Mouse (Mus musculus): Measurements from ENCODE around the gene Fam53b. TPM values are rescaled to one million over a fixed set of nuclear protein-coding genes. Genes with fewer than 3 reads are reported as not detected.

Fam53b gene
- polyA plus RNA-seq, 1 experiment from 2014 or later = 21.0 TPM

GRCm38 (mm10) chr7:132726106-132726861 is 87.4 kb downstream of the Fam53b start:
- H3K27ac ChIP-seq (replicated peaks; ENCODE audit: low read depth, low read length) = peak overlapping the region; percentile 16
- 59% methylated on average over 13 of the region's 13 CpGs for WGBS
- H3K4me3 ChIP-seq (ENCODE audit: low read depth, low read length) = no peak overlapping the region
- no peaks in the 10 kb centered on the region for H3K9me3 ChIP-seq (ENCODE audit: control insufficient read depth, low read length)
- H3K4me1 ChIP-seq (ENCODE audit: control insufficient read depth, insufficient read depth, low read length) = peaks cover 7% of the 10 kb centered on the region
- peak; percentile 64; the same call in 1 of the 2 replicates for ATAC-seq (ENCODE audit: low read depth)
- H3K4me2 ChIP-seq (ENCODE audit: low read depth, low read length) = no peak overlapping the region
- no peak overlapping the region for H3K9ac ChIP-seq (ENCODE audit: low read depth, low read length)
- no peaks in the 10 kb centered on the region for H3K27me3 ChIP-seq (replicated peaks; ENCODE audit: control insufficient read depth, insufficient read depth, low read length)
- peak; percentile 46 for DNase-seq (ENCODE audit: low spot score)
- no peaks in the 10 kb centered on the region; the same call in 1 of the 2 replicates for H3K36me3 ChIP-seq (ENCODE audit: control insufficient read depth, insufficient read depth, low read length)

- Histone ChIP-seq H3K27me3 (replicated peaks; ENCODE audit: control insufficient read depth, insufficient read depth, low read length) (no peaks in the 10 kb centered on the region), H3K9ac (ENCODE audit: low read depth, low read length) (no peak overlapping the region), H3K4me1 (ENCODE audit: control insufficient read depth, insufficient read depth, low read length) (peaks cover 7% of the 10 kb centered on the region), H3K4me3 (ENCODE audit: low read depth, low read length) (no peak overlapping the region), H3K27ac (replicated peaks; ENCODE audit: low read depth, low read length) (no peak overlapping the region), H3K9me3 (ENCODE audit: control insufficient read depth, low read length) (no peaks in the 10 kb centered on the region), H3K4me2 (ENCODE audit: low read depth, low read length) (no peak overlapping the region), H3K36me3 (ENCODE audit: control insufficient read depth, insufficient read depth, low read length) (no peaks in the 10 kb centered on the region; the same call in 1 of the 2 replicates)
- 85% methylated on average over 5 of the region's 5 CpGs for WGBS
- ATAC-seq (ENCODE audit: low read depth) (no peak), DNase-seq (ENCODE audit: low spot score) (no peak)
These were observed 89.1 kb downstream of the Fam53b start for GRCm38 (mm10) chr7:132724501-132725062.

GRCm38 (mm10) chr7:132723906-132724305 is 89.8 kb downstream of the Fam53b start:
- peaks cover 7% of the 10 kb centered on the region for H3K4me1 ChIP-seq (ENCODE audit: control insufficient read depth, insufficient read depth, low read length)
- H3K4me2 ChIP-seq (ENCODE audit: low read depth, low read length) = no peak overlapping the region
- H3K27me3 ChIP-seq (replicated peaks; ENCODE audit: control insufficient read depth, insufficient read depth, low read length) = no peaks in the 10 kb centered on the region
- no peak overlapping the region for H3K4me3 ChIP-seq (ENCODE audit: low read depth, low read length)
- peak; percentile 68 for DNase-seq (ENCODE audit: low spot score)
- H3K9me3 ChIP-seq (ENCODE audit: control insufficient read depth, low read length) = no peaks in the 10 kb centered on the region
- peak; percentile 54; the same call in 1 of the 2 replicates for ATAC-seq (ENCODE audit: low read depth)
- H3K27ac ChIP-seq (replicated peaks; ENCODE audit: low read depth, low read length) = no peak overlapping the region
- H3K36me3 ChIP-seq (ENCODE audit: control insufficient read depth, insufficient read depth, low read length) = no peaks in the 10 kb centered on the region
- WGBS = 77% methylated on average over 11 of the region's 11 CpGs
- no peak overlapping the region for H3K9ac ChIP-seq (ENCODE audit: low read depth, low read length)

- Histone ChIP-seq H3K9ac (ENCODE audit: low read depth, low read length) (no peak overlapping the region), H3K9me3 (ENCODE audit: control insufficient read depth, low read length) (no peaks in the 10 kb centered on the region), H3K4me1 (ENCODE audit: control insufficient read depth, insufficient read depth, low read length) (peaks cover 7% of the 10 kb centered on the region), H3K4me3 (ENCODE audit: low read depth, low read length) (no peak overlapping the region), H3K27me3 (replicated peaks; ENCODE audit: control insufficient read depth, insufficient read depth, low read length) (no peaks in the 10 kb centered on the region), H3K36me3 (ENCODE audit: control insufficient read depth, insufficient read depth, low read length) (no peaks in the 10 kb centered on the region), H3K4me2 (ENCODE audit: low read depth, low read length) (no peak overlapping the region), H3K27ac (replicated peaks; ENCODE audit: low read depth, low read length) (no peak overlapping the region)
- 90% methylated on average over 12 of the region's 12 CpGs for WGBS
- DNase-seq (ENCODE audit: low spot score) = no peak
- no peak for ATAC-seq (ENCODE audit: low read depth)
These were observed 91.0 kb downstream of the Fam53b start for GRCm38 (mm10) chr7:132722401-132723370.

- Histone ChIP-seq H3K4me3 (ENCODE audit: low read depth, low read length) (no peak overlapping the region), H3K27me3 (replicated peaks; ENCODE audit: control insufficient read depth, insufficient read depth, low read length) (no peaks in the 10 kb centered on the region), H3K9ac (ENCODE audit: low read depth, low read length) (no peak overlapping the region), H3K4me1 (ENCODE audit: control insufficient read depth, insufficient read depth, low read length) (peaks cover 3% of the 10 kb centered on the region; the same call in 1 of the 2 replicates), H3K4me2 (ENCODE audit: low read depth, low read length) (no peak overlapping the region), H3K9me3 (ENCODE audit: control insufficient read depth, low read length) (no peaks in the 10 kb centered on the region), H3K27ac (replicated peaks; ENCODE audit: low read depth, low read length) (no peak overlapping the region), H3K36me3 (ENCODE audit: control insufficient read depth, insufficient read depth, low read length) (no peaks in the 10 kb centered on the region)
- ATAC-seq (ENCODE audit: low read depth) (peak; percentile 70), DNase-seq (ENCODE audit: low spot score) (peak; percentile 34)
- WGBS = 76% methylated on average over 8 of the region's 8 CpGs
These were observed 93.1 kb downstream of the Fam53b start for GRCm38 (mm10) chr7:132720562-132720961.

- H3K36me3 ChIP-seq (ENCODE audit: control insufficient read depth, insufficient read depth, low read length) = peaks cover 5% of the 10 kb centered on the region; the same call in 1 of the 2 replicates
- DNase-seq (ENCODE audit: low spot score) = no peak
- H3K4me2 ChIP-seq (ENCODE audit: low read depth, low read length) = no peak overlapping the region
- no peak overlapping the region for H3K9ac ChIP-seq (ENCODE audit: low read depth, low read length)
- no peaks in the 10 kb centered on the region for H3K27me3 ChIP-seq (replicated peaks; ENCODE audit: control insufficient read depth, insufficient read depth, low read length)
- no peak overlapping the region for H3K4me3 ChIP-seq (ENCODE audit: low read depth, low read length)
- 0 out of 2 replicates have a peak overlapping the region, but pooled peaks have one; percentile 30 for H3K27ac ChIP-seq (replicated peaks; ENCODE audit: low read depth, low read length)
- H3K4me1 ChIP-seq (ENCODE audit: control insufficient read depth, insufficient read depth, low read length) = peaks cover 7% of the 10 kb centered on the region
- 86% methylated on average over 4 of the region's 4 CpGs for WGBS
- H3K9me3 ChIP-seq (ENCODE audit: control insufficient read depth, low read length) = no peaks in the 10 kb centered on the region
- ATAC-seq (ENCODE audit: low read depth) = no peak
These were observed 94.1 kb downstream of the Fam53b start for GRCm38 (mm10) chr7:132719570-132719969.

GRCm38 (mm10) chr7:132715259-132715658 is 98.4 kb downstream of the Fam53b start:
- no peak for DNase-seq (ENCODE audit: low spot score)
- H3K9me3 ChIP-seq (ENCODE audit: control insufficient read depth, low read length) = no peaks in the 10 kb centered on the region
- no peak overlapping the region for H3K4me2 ChIP-seq (ENCODE audit: low read depth, low read length)
- WGBS = 94% methylated on average over 4 of the region's 4 CpGs
- peaks cover 9% of the 10 kb centered on the region; the same call in 1 of the 2 replicates for H3K36me3 ChIP-seq (ENCODE audit: control insufficient read depth, insufficient read depth, low read length)
- H3K4me3 ChIP-seq (ENCODE audit: low read depth, low read length) = no peak overlapping the region
- H3K27me3 ChIP-seq (replicated peaks; ENCODE audit: control insufficient read depth, insufficient read depth, low read length) = no peaks in the 10 kb centered on the region
- H3K27ac ChIP-seq (replicated peaks; ENCODE audit: low read depth, low read length) = peak overlapping the region; percentile 73; the same call in 1 of the 2 replicates
- H3K4me1 ChIP-seq (ENCODE audit: control insufficient read depth, insufficient read depth, low read length) = peaks cover 28% of the 10 kb centered on the region
- H3K9ac ChIP-seq (ENCODE audit: low read depth, low read length) = no peak overlapping the region
- no peak for ATAC-seq (ENCODE audit: low read depth)

GRCm38 (mm10) chr7:132714236-132714923 is 99.3 kb downstream of the Fam53b start:
- Histone ChIP-seq H3K9me3 (ENCODE audit: control insufficient read depth, low read length) (no peaks in the 10 kb centered on the region), H3K36me3 (ENCODE audit: control insufficient read depth, insufficient read depth, low read length) (peaks cover 9% of the 10 kb centered on the region; the same call in 1 of the 2 replicates), H3K4me2 (ENCODE audit: low read depth, low read length) (no peak overlapping the region), H3K27ac (replicated peaks; ENCODE audit: low read depth, low read length) (peak overlapping the region; percentile 73), H3K4me1 (ENCODE audit: control insufficient read depth, insufficient read depth, low read length) (peaks cover 28% of the 10 kb centered on the region), H3K9ac (ENCODE audit: low read depth, low read length) (no peak overlapping the region), H3K27me3 (replicated peaks; ENCODE audit: control insufficient read depth, insufficient read depth, low read length) (no peaks in the 10 kb centered on the region), H3K4me3 (ENCODE audit: low read depth, low read length) (no peak overlapping the region)
- DNase-seq (ENCODE audit: low spot score) = peak; percentile 92
- peak; percentile 81 for ATAC-seq (ENCODE audit: low read depth)
- 10% methylated on average over 6 of the region's 6 CpGs for WGBS

Measured in embryonic facial prominence, embryonic 14.5 days (tissue).